Mouse (Mus musculus) adrenal gland (tissue): ENCODE results near the gene Ddx43.

ENCODE experiments used
- intact Hi-C: fragments of 180-260 bp; cut with DNase I; formaldehyde crosslinking; loops from one replicate; pipeline ENCODE4 v1.15.1; 2025

Gene Ddx43

DNA sequence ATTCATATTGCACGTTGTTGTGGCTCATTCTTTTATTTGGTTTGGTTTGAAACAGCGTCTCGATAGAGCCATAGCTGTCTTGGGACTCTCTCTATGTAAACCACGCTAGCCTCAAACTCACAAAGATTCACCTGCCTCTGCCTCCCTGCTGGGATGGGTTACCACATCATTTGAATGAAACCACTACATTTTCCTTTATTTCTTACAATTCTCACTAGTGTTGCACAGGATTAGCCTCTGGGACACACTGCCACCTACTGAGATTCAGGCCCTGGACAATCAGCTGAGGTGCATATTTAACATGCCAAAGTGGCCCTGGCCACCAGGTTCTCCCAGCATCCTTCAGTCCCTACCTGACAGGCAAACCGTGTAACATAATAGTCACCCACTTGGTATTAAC is 43.8 kb downstream of the Ddx43 start:
- intact Hi-C loops = no loop called here

DNA sequence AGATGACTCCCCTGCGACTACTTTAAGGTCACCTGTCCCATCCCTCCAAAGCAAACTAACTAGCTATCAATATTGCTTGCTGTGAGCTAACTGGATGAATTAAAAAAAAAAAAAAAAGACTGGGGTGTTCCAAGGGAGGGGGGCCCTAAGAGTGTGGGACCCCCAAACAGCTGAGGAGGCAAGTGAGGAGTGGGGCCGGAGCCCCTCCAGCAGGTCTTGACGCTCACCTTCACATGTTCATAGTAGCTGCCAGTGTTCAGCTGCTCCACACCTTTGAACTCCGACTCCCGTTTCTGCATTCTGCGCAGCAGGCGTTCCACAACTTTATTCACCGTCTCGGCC is 46.6 kb downstream of the Ddx43 start:
- intact Hi-C loops = no loop called here

DNA sequence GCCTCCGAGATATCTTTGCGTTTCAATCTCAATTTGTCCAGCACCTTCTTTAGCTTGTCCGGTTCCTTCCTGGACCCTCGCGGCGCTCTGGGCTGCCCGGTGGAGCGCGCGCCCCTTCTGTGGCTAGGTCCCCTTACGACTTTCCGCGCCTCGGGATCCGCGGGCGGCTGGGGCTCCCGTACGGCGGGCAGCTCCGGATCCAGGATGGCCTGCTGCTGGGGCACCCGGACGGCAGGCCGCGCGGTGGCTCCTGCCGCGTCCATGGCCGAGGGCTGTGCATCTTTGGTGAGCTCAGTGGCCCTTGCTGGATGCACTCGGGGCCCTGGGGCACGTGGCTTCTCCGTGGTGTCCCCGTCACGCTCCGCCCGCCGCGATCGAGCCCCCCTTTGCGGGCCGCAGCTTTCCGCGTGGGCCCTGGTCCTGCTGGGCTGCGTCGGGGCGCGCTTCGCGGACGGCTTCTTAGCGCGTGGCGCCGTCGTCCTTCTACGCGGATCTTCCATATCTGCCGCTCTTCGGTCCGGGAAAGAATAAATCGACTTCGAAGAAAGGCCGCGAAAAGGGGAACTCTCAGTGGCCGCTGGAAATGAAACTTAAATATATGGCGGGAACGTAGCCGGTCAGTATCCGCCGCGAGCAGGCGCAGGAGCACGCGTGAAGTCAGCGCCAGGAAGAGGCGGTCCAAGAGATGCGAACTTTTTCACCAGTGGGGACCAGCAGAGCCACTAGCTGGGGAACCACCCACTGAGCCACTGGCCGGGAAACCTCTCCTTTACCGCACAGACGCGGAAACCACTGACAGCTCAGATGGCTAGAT is 47.2 kb downstream of the Ddx43 start, which contains the start of gene Cgas:
Cgas (minus strand) TSS at position 659 of the 814 bp plus-strand sequence.
- intact Hi-C loops = no loop called here

GRCm38 (mm10) chr9:78447606-78447972 is 52.0 kb downstream of the Ddx43 start:
- intact Hi-C loops = no loop called here

DNA sequence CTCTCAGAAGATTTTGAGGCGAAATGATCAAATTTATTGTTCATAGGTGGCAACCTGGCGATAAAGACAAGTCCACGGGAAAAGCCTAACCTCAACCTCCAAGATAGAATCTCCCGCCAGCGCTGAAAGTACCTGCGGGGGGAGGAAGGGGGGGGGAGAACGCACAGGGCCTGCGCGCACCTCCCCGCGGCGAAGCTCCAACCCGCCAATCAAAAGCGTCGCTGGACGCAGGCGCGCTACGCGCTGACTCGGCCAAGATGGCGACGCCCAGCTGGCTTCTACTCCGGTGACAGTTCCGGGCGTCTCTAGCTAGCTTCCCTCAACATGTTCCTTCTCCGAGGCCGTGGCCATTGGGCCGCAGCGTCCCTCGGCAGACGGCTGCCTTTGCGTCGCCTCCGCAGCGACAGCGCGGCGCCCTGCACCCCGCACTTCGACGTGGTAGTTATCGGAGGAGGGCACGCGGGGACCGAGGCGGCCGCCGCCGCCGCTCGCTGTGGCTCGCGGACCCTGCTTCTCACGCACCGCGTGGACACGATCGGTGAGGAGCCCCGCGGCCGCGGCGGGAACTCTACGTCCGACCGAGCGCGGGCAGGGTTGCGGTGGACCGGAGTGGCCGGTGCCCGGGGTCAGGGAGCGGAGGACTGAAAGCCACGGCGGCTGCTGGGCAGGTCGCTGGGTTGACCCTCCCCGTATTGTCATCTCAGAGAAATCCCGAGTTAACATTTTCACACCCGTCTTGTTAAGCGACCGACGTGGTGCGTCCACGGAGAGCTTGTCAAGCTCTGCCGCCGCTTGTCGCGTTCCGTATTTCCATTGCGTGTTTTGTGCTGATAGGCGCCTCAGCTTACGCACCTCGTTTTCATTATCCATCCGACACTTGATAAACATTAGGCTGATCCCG is 52.6 kb downstream of the Ddx43 start, which contains the start of the genes Mto1 and Gm17324:
Mto1 (plus strand) TSS at position 236 of the 901 bp plus-strand sequence.
Gm17324 (minus strand) TSS at position 814 of the 901 bp plus-strand sequence.
- intact Hi-C loops = no loop called here

DNA sequence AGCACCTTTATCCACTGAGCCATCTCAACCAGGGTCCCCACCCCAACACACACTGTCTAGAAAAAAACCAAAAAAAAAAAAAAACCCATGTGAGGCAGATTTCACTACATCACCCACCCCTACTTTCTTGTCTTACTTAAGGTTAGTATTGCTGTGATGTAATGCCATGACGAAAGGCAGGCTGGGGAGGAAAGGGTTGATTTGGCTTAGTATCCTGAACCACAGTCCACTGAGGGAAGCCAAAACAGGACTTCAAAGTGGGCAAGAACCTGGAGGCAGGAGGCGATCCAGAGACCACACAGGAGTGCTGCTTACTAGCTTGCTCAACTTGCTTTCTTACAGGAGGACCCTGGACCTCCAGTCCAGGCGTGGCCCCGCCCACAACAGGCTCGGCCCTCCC is 54.8 kb downstream of the Ddx43 start:
- intact Hi-C loops = no loop called here

GRCm38 (mm10) chr9:78451382-78451781 is 55.8 kb downstream of the Ddx43 start:
- intact Hi-C loops = no loop called here

DNA sequence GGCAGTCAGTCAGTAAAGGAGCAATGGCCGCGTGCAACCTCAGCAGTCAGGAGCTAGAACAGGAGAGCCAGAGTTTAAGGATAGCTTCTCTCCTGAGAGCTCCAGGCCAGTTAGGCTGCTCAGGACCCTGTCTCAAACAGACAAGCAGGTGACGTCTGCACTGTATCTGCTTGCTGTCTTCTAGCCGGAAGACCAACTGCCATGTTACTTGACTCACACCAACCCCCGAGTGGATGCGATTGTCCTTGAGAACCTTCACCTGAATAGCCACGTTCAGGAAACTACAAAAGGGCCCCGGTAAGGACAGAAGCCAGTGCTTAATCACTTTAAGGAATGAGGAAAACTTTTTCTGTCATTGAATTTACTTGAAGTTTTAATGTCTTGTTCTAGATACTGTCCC is 61.4 kb downstream of the Ddx43 start:
- intact Hi-C loops = no loop called here

GRCm38 (mm10) chr9:78463337-78463736 is 67.8 kb downstream of the Ddx43 start:
- intact Hi-C loops = no loop called here

- intact Hi-C loops = no loop called here
Observed at GRCm38 (mm10) chr9:78465725-78466124, 70.1 kb downstream of the Ddx43 start.
